Mouse (Mus musculus): ENCODE measurements around the gene Nhsl2.
A peak's percentile ranks its signal among the peaks of the same experiment; 100 is the strongest.
"Not testable (repeated sequence)": the region's sequence is repeated elsewhere in the genome, so short reads cannot be mapped to it uniquely, and the experiment has no call there.

Nhsl2 gene

GRCm38 (mm10) chrX:102082340-102082739 lies 233.2 kb downstream of the Nhsl2 start:
- DNase-seq (ENCODE audit: low read depth), result no peak

DNA sequence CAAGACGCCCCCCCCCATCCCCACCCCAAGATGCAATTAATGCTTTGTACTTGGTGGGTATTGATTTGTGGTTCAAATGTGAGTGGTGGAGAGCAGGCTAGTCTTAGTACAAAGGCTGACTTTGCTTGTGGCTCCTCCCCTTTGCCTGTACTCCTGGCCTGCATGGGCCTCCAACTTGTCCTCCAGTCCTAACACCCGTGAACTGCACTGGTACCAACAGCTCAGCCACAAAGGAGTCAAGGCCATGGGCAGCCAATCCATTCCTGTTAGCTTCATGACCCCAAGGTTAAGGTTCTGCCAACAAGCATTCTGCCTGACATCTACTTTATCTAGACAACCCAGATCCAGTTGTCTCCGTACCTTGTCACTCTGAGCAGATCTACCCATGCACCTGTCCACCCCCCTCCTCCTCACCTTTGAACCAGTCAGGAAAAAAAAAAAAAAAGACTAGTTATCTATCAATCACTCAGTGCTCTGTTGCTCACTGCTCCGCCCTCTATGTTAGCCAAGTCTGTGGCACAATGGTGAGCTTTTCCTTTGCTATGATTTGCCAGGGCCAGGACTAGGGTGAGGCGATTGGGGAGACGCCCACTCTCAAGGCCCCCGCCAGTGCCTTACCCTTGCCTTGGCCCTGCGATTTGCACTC lies 236.7 kb downstream of the Nhsl2 start:
- no peak for DNase-seq (ENCODE audit: low read depth)

DNA sequence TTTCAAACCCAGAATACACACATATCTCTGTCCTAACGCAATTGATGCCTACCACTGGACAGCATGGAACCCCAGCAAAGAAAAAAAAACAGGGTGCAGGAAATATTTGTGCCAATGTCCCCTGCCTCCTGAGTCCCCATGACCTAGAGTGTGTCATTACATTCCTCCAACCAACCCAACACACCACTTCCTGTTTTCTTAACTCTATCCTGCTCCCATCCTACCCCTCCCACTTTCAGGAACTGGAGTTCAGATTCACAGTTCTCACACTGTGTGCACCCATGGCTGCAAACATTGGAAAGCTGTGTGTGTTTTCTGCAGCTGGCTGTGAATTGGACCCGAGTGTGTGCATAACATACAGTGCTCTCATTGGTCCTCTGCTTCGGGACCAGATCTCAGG lies 241.4 kb downstream of the Nhsl2 start:
- DNase-seq (ENCODE audit: low read depth), result no peak

DNA sequence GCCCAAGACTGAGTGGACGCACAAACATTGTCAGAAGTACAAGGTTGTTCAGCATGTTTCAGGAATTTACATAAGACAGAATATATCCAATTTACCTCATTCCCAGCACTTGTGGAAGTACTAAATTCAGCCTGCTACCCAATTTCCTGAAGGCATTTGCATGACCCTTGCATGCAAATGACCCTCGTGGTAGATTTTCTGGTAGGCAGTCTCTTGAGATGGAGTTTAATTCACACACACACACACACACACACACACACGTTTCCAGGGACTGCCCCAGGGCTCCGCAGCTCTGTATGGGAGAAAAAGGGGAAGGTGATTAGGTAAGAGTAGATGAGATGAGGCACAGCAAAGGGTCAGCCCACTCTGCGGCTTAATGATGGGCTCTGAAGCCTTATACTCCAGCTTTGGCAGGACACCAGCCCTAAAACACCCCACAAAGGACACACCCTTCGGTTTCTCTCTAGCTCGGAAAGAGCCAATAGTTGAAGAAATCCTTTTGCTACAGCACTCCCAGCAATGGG lies 245.3 kb downstream of the Nhsl2 start:
- DNase-seq (ENCODE audit: low read depth), result no peak

- DNase-seq (ENCODE audit: low read depth), result no peak
These were observed 252.7 kb downstream of the Nhsl2 start for GRCm38 (mm10) chrX:102101886-102102285.

- DNase-seq (ENCODE audit: low read depth), result not testable (repeated sequence)
These were observed 254.6 kb downstream of the Nhsl2 start for GRCm38 (mm10) chrX:102103830-102104229.

- DNase-seq (ENCODE audit: low read depth), result not testable (repeated sequence)
These were observed 260.2 kb downstream of the Nhsl2 start for GRCm38 (mm10) chrX:102109349-102109748.

GRCm38 (mm10) chrX:102115676-102116075 lies 266.5 kb downstream of the Nhsl2 start:
- DNase-seq (ENCODE audit: low read depth), result peak; percentile 48

GRCm38 (mm10) chrX:102119042-102119864 lies 270.1 kb downstream of the Nhsl2 start, which contains the start of gene Pin4:
Gene Pin4, plus strand, starts transcription at chrX:102119447.
- peak; percentile 96 for DNase-seq (ENCODE audit: low read depth)

GRCm38 (mm10) chrX:102121321-102121720 lies 272.1 kb downstream of the Nhsl2 start:
- no peak for DNase-seq (ENCODE audit: low read depth)

DNA sequence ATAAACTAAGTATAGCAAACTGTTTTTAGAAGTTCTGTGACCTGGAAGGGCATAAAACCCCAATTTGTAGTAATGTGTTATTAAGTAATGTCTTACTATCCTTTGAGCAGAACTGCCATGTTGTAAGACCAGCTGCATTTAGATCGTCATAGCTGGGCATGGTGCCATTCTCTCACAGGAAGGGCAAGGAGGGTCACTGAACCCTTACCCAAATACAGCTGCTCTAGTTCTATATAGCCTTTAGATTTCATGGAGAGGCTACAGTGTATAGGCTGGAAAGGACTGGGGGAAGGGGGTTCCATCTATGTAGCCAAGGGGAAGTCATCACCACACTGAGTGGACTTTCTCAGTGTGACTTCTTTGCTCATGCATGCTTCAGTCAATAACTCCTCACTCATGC lies 292.0 kb downstream of the Nhsl2 start:
- no peak for DNase-seq (ENCODE audit: low read depth)

All from NIH3T3 (cell line).